Mouse (Mus musculus) MEL (cell line): Measurements from ENCODE around the gene Ripor1. TPM values are rescaled to one million over a fixed set of nuclear protein-coding genes. Genes with fewer than 3 reads are reported as not detected.
A peak's percentile ranks its signal among the peaks of the same experiment; 100 is the strongest.

Experiments used
- DNase-seq: peaks from one replicate; pipeline ENCODE4 v3.0.0; 2011; ENCODE audit warnings: low read depth, low spot score
- H3K27ac ChIP-seq: 2 replicates; pipeline ENCODE4 v1.5.1; 2012; ENCODE audit warnings: low read depth, mild to moderate bottlenecking, control low read depth, low read length, moderate library complexity; ENCODE audit not compliant: control insufficient read depth
- H3K27me3 ChIP-seq, 2 experiments: fragments of 150-350 bp in 1 of 2; sonication (generic) in 1 of 2; 2 replicates each; pipeline ENCODE4 v1.6.1; 2012; ENCODE audit warnings: low read length in 2 of 2, mild to moderate bottlenecking in 2 of 2, improper control_type of control experiment in 1 of 2, moderate library complexity in 1 of 2; ENCODE audit not compliant: insufficient read depth in 2 of 2, control insufficient read depth in 1 of 2
- H3K36me3 ChIP-seq, 2 experiments: 2 replicates each; pipeline ENCODE4 v1.6.1; 2012 to 2014; ENCODE audit warnings: low read length in 2 of 2, improper control_type of control experiment in 1 of 2, inconsistent platforms in 1 of 2, mild to moderate bottlenecking in 1 of 2; ENCODE audit not compliant: insufficient read depth in 2 of 2, control insufficient read depth in 1 of 2
- H3K4me1 ChIP-seq, 2 experiments: fragments of 150-350 bp in 1 of 2; sonication (generic) in 1 of 2; 2 replicates each; pipeline ENCODE4 v1.6.1; 2012; ENCODE audit warnings: low read length in 2 of 2, improper control_type of control experiment in 1 of 2, mild to moderate bottlenecking in 1 of 2; ENCODE audit not compliant: insufficient read depth in 2 of 2, control insufficient read depth in 1 of 2
- H3K4me3 ChIP-seq, 2 experiments: fragments of 150-350 bp in 1 of 2; sonication (generic) in 1 of 2; 2 replicates each; pipeline ENCODE4 v1.5.1; 2012; ENCODE audit warnings: low read depth in 2 of 2, low read length in 2 of 2, mild to moderate bottlenecking in 2 of 2, moderate library complexity in 2 of 2, control low read depth in 1 of 2, improper control_type of control experiment in 1 of 2; ENCODE audit not compliant: control insufficient read depth in 1 of 2, insufficient read depth in 1 of 2
- H3K79me2 ChIP-seq: 2 replicates; pipeline ENCODE4 v1.6.1; 2012; ENCODE audit warnings: mild to moderate bottlenecking, low read length, moderate library complexity; ENCODE audit not compliant: control insufficient read depth, poor library complexity, insufficient read depth
- H3K9ac ChIP-seq: 2 replicates; pipeline ENCODE4 v1.6.1; 2012; ENCODE audit warnings: low read depth, mild to moderate bottlenecking, control low read depth, low read length, moderate library complexity; ENCODE audit not compliant: control insufficient read depth, poor library complexity, severe bottlenecking
- H3K9me3 ChIP-seq: fragments of 150-350 bp; sonication (generic); replicated peaks from 2 replicates; pipeline ENCODE4 v1.6.1; 2012; ENCODE audit warnings: mild to moderate bottlenecking, low read length, improper control_type of control experiment, moderate library complexity; ENCODE audit not compliant: insufficient read depth
- BHLHE40 ChIP-seq: IDR thresholded peaks from 2 replicates; pipeline ENCODE4 v1.6.1; 2012; ENCODE audit warnings: low read depth, mild to moderate bottlenecking, inconsistent platforms, low read length, improper control_type of control experiment, borderline replicate concordance
- CHD1 ChIP-seq: IDR thresholded peaks from 2 replicates; pipeline ENCODE4 v1.6.1; 2012; ENCODE audit warnings: low read depth, mild to moderate bottlenecking, inconsistent platforms, low read length, improper control_type of control experiment
- CHD2 ChIP-seq: IDR thresholded peaks from 2 replicates; pipeline ENCODE4 v1.6.1; 2011; ENCODE audit warnings: low read length, improper control_type of control experiment
- CTCF ChIP-seq, 3 experiments: IDR thresholded peaks in 2 of 3; conservative IDR thresholded peaks in 1 of 3; 2 replicates each; pipeline ENCODE4 v1.5.1; 2011 to 2012; ENCODE audit warnings: low read length in 3 of 3, low read depth in 2 of 3, mild to moderate bottlenecking in 2 of 3, improper control_type of control experiment in 1 of 3, inconsistent platforms in 1 of 3, mixed read lengths in 1 of 3, moderate library complexity in 1 of 3; ENCODE audit not compliant: control insufficient read depth in 1 of 3, insufficient read depth in 1 of 3, poor library complexity in 1 of 3, severe bottlenecking in 1 of 3
- E2F4 ChIP-seq: IDR thresholded peaks from 2 replicates; pipeline ENCODE4 v1.6.1; 2011; ENCODE audit warnings: low read depth, low read length, improper control_type of control experiment, borderline replicate concordance
- ELF1 ChIP-seq: IDR thresholded peaks from 2 replicates; pipeline ENCODE4 v1.6.1; 2014; ENCODE audit warnings: low read depth, mild to moderate bottlenecking, inconsistent platforms, low read length, improper control_type of control experiment, moderate library complexity
- EP300 ChIP-seq, 2 experiments: IDR thresholded peaks; 2 replicates each; pipeline ENCODE4 v1.6.1; 2011; ENCODE audit warnings: improper control_type of control experiment in 2 of 2, low read length in 2 of 2, low read depth in 1 of 2, mild to moderate bottlenecking in 1 of 2
- GABPA ChIP-seq: IDR thresholded peaks from 2 replicates; pipeline ENCODE4 v1.6.1; 2012; ENCODE audit warnings: low read depth, mild to moderate bottlenecking, inconsistent platforms, low read length, improper control_type of control experiment, moderate library complexity
- GATA1 ChIP-seq: IDR thresholded peaks from 2 replicates; pipeline ENCODE4 v1.6.1; 2011; ENCODE audit warnings: low read depth, low read length, improper control_type of control experiment
- HCFC1 ChIP-seq: IDR thresholded peaks from 2 replicates; pipeline ENCODE4 v1.6.1; 2012; ENCODE audit warnings: low read depth, mild to moderate bottlenecking, inconsistent platforms, low read length, improper control_type of control experiment, moderate library complexity
- JUND ChIP-seq: IDR thresholded peaks from 2 replicates; pipeline ENCODE4 v1.6.1; 2011; ENCODE audit warnings: low read depth, mild to moderate bottlenecking, improper control_type of control experiment, low read length
- MAX ChIP-seq: IDR thresholded peaks from 2 replicates; pipeline ENCODE4 v1.6.1; 2011; ENCODE audit warnings: low read length, improper control_type of control experiment
- MAZ ChIP-seq: IDR thresholded peaks from 2 replicates; pipeline ENCODE4 v1.6.1; 2012; ENCODE audit warnings: low read depth, mild to moderate bottlenecking, inconsistent platforms, low read length, improper control_type of control experiment
- MXI1 ChIP-seq: IDR thresholded peaks from 2 replicates; pipeline ENCODE4 v1.6.1; 2011; ENCODE audit warnings: mild to moderate bottlenecking, low read depth, low read length, improper control_type of control experiment
- MYB ChIP-seq: IDR thresholded peaks from 2 replicates; pipeline ENCODE4 v1.6.1; 2011; ENCODE audit warnings: mild to moderate bottlenecking, low read depth, low read length, improper control_type of control experiment
- MYC ChIP-seq: IDR thresholded peaks from 2 replicates; pipeline ENCODE4 v1.6.1; 2011; ENCODE audit warnings: low read depth, mild to moderate bottlenecking, low read length, improper control_type of control experiment, moderate library complexity
- NELFE ChIP-seq: IDR thresholded peaks from 2 replicates; pipeline ENCODE4 v1.6.1; 2011; ENCODE audit warnings: low read depth, low read length, improper control_type of control experiment
- NRF1 ChIP-seq: IDR thresholded peaks from 2 replicates; pipeline ENCODE4 v1.6.1; 2014; ENCODE audit warnings: low read depth, mild to moderate bottlenecking, inconsistent platforms, low read length, improper control_type of control experiment, moderate library complexity; ENCODE audit not compliant: poor library complexity, insufficient read depth, severe bottlenecking
- POLR2A ChIP-seq, 2 experiments: IDR thresholded peaks; 2 replicates each; pipeline ENCODE4 v1.6.1; 2011 to 2012; ENCODE audit warnings: low read length in 2 of 2, mild to moderate bottlenecking in 2 of 2, control low read depth in 1 of 2, improper control_type of control experiment in 1 of 2, low read depth in 1 of 2, moderate library complexity in 1 of 2; ENCODE audit not compliant: control insufficient read depth in 1 of 2, insufficient read depth in 1 of 2, poor library complexity in 1 of 2
- POLR2AphosphoS2 ChIP-seq: IDR thresholded peaks from 2 replicates; pipeline ENCODE4 v1.6.1; 2011; ENCODE audit warnings: low read length, improper control_type of control experiment
- POLR2AphosphoS5 ChIP-seq: IDR thresholded peaks from 2 replicates; pipeline ENCODE4 v1.6.1; 2012; ENCODE audit warnings: low read depth, borderline replicate concordance, mild to moderate bottlenecking, inconsistent platforms, low read length, moderate library complexity, mixed read lengths
- RCOR1 ChIP-seq: IDR thresholded peaks from 2 replicates; pipeline ENCODE4 v1.6.1; 2012; ENCODE audit warnings: low read depth, mild to moderate bottlenecking, inconsistent platforms, low read length, improper control_type of control experiment
- SIN3A ChIP-seq: IDR thresholded peaks from 2 replicates; pipeline ENCODE4 v1.6.1; 2012; ENCODE audit warnings: low read length, improper control_type of control experiment, inconsistent platforms
- SMC3 ChIP-seq: IDR thresholded peaks from 2 replicates; pipeline ENCODE4 v1.6.1; 2011; ENCODE audit warnings: low read depth, low read length, improper control_type of control experiment
- TCF12 ChIP-seq: IDR thresholded peaks from 2 replicates; pipeline ENCODE4 v1.6.1; 2014; ENCODE audit warnings: low read depth, mild to moderate bottlenecking, inconsistent platforms, low read length, improper control_type of control experiment, moderate library complexity
- UBTF ChIP-seq: IDR thresholded peaks from 2 replicates; pipeline ENCODE4 v1.6.1; 2012; ENCODE audit warnings: low read depth, mild to moderate bottlenecking, inconsistent platforms, low read length, improper control_type of control experiment, moderate library complexity, borderline replicate concordance; ENCODE audit not compliant: insufficient read depth
- USF2 ChIP-seq, 2 experiments: IDR thresholded peaks; 2 replicates each; pipeline ENCODE4 v1.6.1; 2011 to 2012; ENCODE audit warnings: improper control_type of control experiment in 2 of 2, low read length in 2 of 2, borderline replicate concordance in 1 of 2, inconsistent platforms in 1 of 2, low read depth in 1 of 2, mild to moderate bottlenecking in 1 of 2; ENCODE audit not compliant: insufficient read depth in 1 of 2
- ZC3H11A ChIP-seq: IDR thresholded peaks from 2 replicates; pipeline ENCODE4 v1.6.1; 2012; ENCODE audit warnings: low read depth, mild to moderate bottlenecking, inconsistent platforms, low read length, improper control_type of control experiment
- ZKSCAN1 ChIP-seq: IDR thresholded peaks from 2 replicates; pipeline ENCODE4 v1.6.1; 2012; ENCODE audit warnings: low read depth, mild to moderate bottlenecking, inconsistent platforms, low read length, improper control_type of control experiment, moderate library complexity
- ZMIZ1 ChIP-seq: IDR thresholded peaks from 2 replicates; pipeline ENCODE4 v1.6.1; 2012; ENCODE audit warnings: low read depth, mild to moderate bottlenecking, inconsistent platforms, low read length, improper control_type of control experiment, moderate library complexity
- polyA plus RNA-seq, 2 experiments: library from polyadenylated mRNA; stranded (reverse) in 1 of 2; unstranded in 1 of 2; fragments of >175 nt in 1 of 2; fragments of >200 nt in 1 of 2; gene quantifications; 2 replicates each; pipeline versions ENCODE4 v1.2.1 to v1.2.4; 2012; ENCODE audit warnings: low replicate concordance in 2 of 2, low read depth in 1 of 2; ENCODE audit not compliant: insufficient read length in 2 of 2, insufficient read depth in 1 of 2, missing spikeins in 1 of 2
- total RNA-seq: library from RNA; depleted of rRNA; stranded (reverse); fragments of 300-350 nt; gene quantifications from 2 replicates; pipeline ENCODE4 v1.2.3, GENCODE M21; 2012

Ripor1 gene
- total and polyA plus RNA-seq, 3 experiments: 16.6 to 120 TPM; not detected in 1

- H3K4me1 ChIP-seq: no peaks in the 10 kb centered on the region
- H3K36me3 ChIP-seq: peaks cover 0 to 10% of the 10 kb centered on the region in 2 experiments; a peak in 2 of 4 replicates
- H3K27ac ChIP-seq: no peak overlapping the region
- H3K9ac ChIP-seq: no peak overlapping the region
- H3K9me3 ChIP-seq: no peaks in the 10 kb centered on the region
- no peak for DNase-seq
- no peaks in the 10 kb centered on the region for H3K27me3 ChIP-seq
- no peak for TF ChIP-seq SIN3A
- no peak for TF ChIP-seq BHLHE40
- no peak for TF ChIP-seq UBTF
- no peak for TF ChIP-seq EP300 (IDR thresholded peaks at IDR 0.05; ENCODE audit: low read depth in 1 of 2, low read length in 2 of 2)
- no peak for TF ChIP-seq CHD1
- no peak for TF ChIP-seq MYC
- no peak for TF ChIP-seq E2F4
- no peaks in the 10 kb centered on the region for H3K79me2 ChIP-seq
- no peak overlapping the region for H3K4me3 ChIP-seq
These were observed 16.8 kb downstream of the Ripor1 start for GRCm38 (mm10) chr8:105621841-105622240.

- no peaks in the 10 kb centered on the region for H3K27me3 ChIP-seq
- H3K9ac ChIP-seq: no peak overlapping the region
- H3K9me3 ChIP-seq: no peaks in the 10 kb centered on the region
- no peaks in the 10 kb centered on the region for H3K4me1 ChIP-seq
- no peak overlapping the region for H3K4me3 ChIP-seq
- peak; percentile 90 for DNase-seq
- H3K79me2 ChIP-seq: no peaks in the 10 kb centered on the region
- peaks cover 0 to 10% of the 10 kb centered on the region in 2 experiments; a peak in 2 of 4 replicates for H3K36me3 ChIP-seq
- H3K27ac ChIP-seq: no peak overlapping the region
- no peak for TF ChIP-seq MAX
- no peak for TF ChIP-seq MXI1
- no peak for TF ChIP-seq TCF12
- peak; percentile 70 for TF ChIP-seq SMC3
- peak; percentile 68 for TF ChIP-seq POLR2AphosphoS2
- no peak for TF ChIP-seq MAZ
- TF ChIP-seq POLR2AphosphoS5: no peak
- TF ChIP-seq NELFE: no peak
- no peak for TF ChIP-seq CHD1
- TF ChIP-seq MYC: no peak
- no peak for TF ChIP-seq RCOR1
- TF ChIP-seq SIN3A: peak; percentile 25; the same call in 1 of the 2 replicates
- no peak for TF ChIP-seq E2F4
- no peak for TF ChIP-seq UBTF
- TF ChIP-seq GABPA: no peak
- peak in 1 of 2 experiments; percentile 29; a peak in 1 of 4 replicates for TF ChIP-seq POLR2A (IDR thresholded peaks at IDR 0.05; ENCODE audit: control insufficient read depth in 1 of 2, insufficient read depth in 1 of 2, low read depth in 1 of 2, low read length in 2 of 2, poor library complexity in 1 of 2)
- TF ChIP-seq ZKSCAN1: no peak
- 0 out of 2 replicates have a peak, but pooled peaks have one; percentile 17 for TF ChIP-seq GATA1
- TF ChIP-seq ZMIZ1: no peak
- no peak for TF ChIP-seq CHD2
- TF ChIP-seq JUND: no peak
- TF ChIP-seq ELF1: 0 out of 2 replicates have a peak, but pooled peaks have one; percentile 2
- no peak; a peak in 1 of 4 replicates for TF ChIP-seq EP300 (IDR thresholded peaks at IDR 0.05; ENCODE audit: low read depth in 1 of 2, low read length in 2 of 2)
- no peak for TF ChIP-seq HCFC1
- TF ChIP-seq NRF1: no peak
- peak; percentile 92 to 98 (median 98) for TF ChIP-seq CTCF (IDR thresholded peaks at IDR 0.05 in 2 of 3, conservative IDR thresholded peaks at IDR 0.05 in 1 of 3; ENCODE audit: control insufficient read depth in 1 of 3, insufficient read depth in 1 of 3, low read depth in 2 of 3, low read length in 3 of 3, poor library complexity in 1 of 3, severe bottlenecking in 1 of 3)
- TF ChIP-seq ZC3H11A: peak; percentile 21; the same call in 1 of the 2 replicates
- TF ChIP-seq MYB: no peak
- TF ChIP-seq USF2 (IDR thresholded peaks at IDR 0.05; ENCODE audit: borderline replicate concordance in 1 of 2, insufficient read depth in 1 of 2, low read depth in 1 of 2, low read length in 2 of 2): no peak
These were observed 17.4 kb downstream of the Ripor1 start for GRCm38 (mm10) chr8:105622421-105622920.
